Mouse (Mus musculus): ENCODE results near the gene Kcnj6. TPM values are rescaled to one million over a fixed set of nuclear protein-coding genes. Genes with fewer than 3 reads are reported as not detected.

The Kcnj6 gene
- total RNA-seq, 2 experiments from 2014 or later, result 0.53 to 0.73 TPM

- DNase-seq, result no peak
Observed at GRCm38 (mm10) chr16:94767606-94768005, 229.9 kb downstream of the Kcnj6 start.

- no peak for DNase-seq
Observed at GRCm38 (mm10) chr16:94765129-94765528, 232.4 kb downstream of the Kcnj6 start.

GRCm38 (mm10) chr16:94760732-94761131, 236.8 kb downstream of the Kcnj6 start:
- no peak for DNase-seq

GRCm38 (mm10) chr16:94759761-94760160, 237.7 kb downstream of the Kcnj6 start:
- DNase-seq, result no peak

- DNase-seq, result no peak
Observed at GRCm38 (mm10) chr16:94758606-94759005, 238.9 kb downstream of the Kcnj6 start.

- no peak for DNase-seq
Observed at GRCm38 (mm10) chr16:94756352-94756751, 241.1 kb downstream of the Kcnj6 start.

- DNase-seq, result no peak
Observed at GRCm38 (mm10) chr16:94753453-94753852, 244.0 kb downstream of the Kcnj6 start.

- DNase-seq, result no peak
Observed at GRCm38 (mm10) chr16:94752781-94753180, 244.7 kb downstream of the Kcnj6 start.

GRCm38 (mm10) chr16:94745016-94745415, 252.5 kb downstream of the Kcnj6 start:
- peak; percentile 50 to 54 for DNase-seq

- DNase-seq, result peak; percentile 55 to 65
Observed at GRCm38 (mm10) chr16:94743853-94744501, 253.5 kb downstream of the Kcnj6 start.

- no peak for DNase-seq
Observed at GRCm38 (mm10) chr16:94737359-94737687, 260.2 kb downstream of the Kcnj6 start.

- DNase-seq, result no peak
Observed at GRCm38 (mm10) chr16:94736462-94737358, 260.8 kb downstream of the Kcnj6 start.

- DNase-seq, result no peak
Observed at GRCm38 (mm10) chr16:94735472-94735871, 262.0 kb downstream of the Kcnj6 start.

- no peak for DNase-seq
Observed at GRCm38 (mm10) chr16:94731027-94731426, 266.5 kb downstream of the Kcnj6 start.

GRCm38 (mm10) chr16:94729236-94729635, 268.3 kb downstream of the Kcnj6 start:
- DNase-seq, result no peak

GRCm38 (mm10) chr16:94724747-94725211, 272.7 kb downstream of the Kcnj6 start:
- peak; percentile 19 to 28 for DNase-seq

GRCm38 (mm10) chr16:94724061-94724596, 273.4 kb downstream of the Kcnj6 start:
- DNase-seq, result peak; percentile 86 to 88

- no peak for DNase-seq
Observed at GRCm38 (mm10) chr16:94722936-94723335, 274.6 kb downstream of the Kcnj6 start.

- DNase-seq, result no peak
Observed at GRCm38 (mm10) chr16:94721549-94722006, 275.9 kb downstream of the Kcnj6 start.

GRCm38 (mm10) chr16:94720476-94721153, 276.9 kb downstream of the Kcnj6 start:
- DNase-seq, result no peak

- peak in 1 of 2 experiments; percentile 20 for DNase-seq
Observed at GRCm38 (mm10) chr16:94719488-94719887, 278.0 kb downstream of the Kcnj6 start.

GRCm38 (mm10) chr16:94718919-94719318, 278.6 kb downstream of the Kcnj6 start:
- DNase-seq, result no peak
